Mouse (Mus musculus) erythroblast, embryonic 14.5 days (primary cell): ENCODE results near the gene Ctnnb1.

Source experiments
- GATA1 ChIP-seq: IDR thresholded peaks from 2 replicates; pipeline ENCODE4 v1.6.1; 2012; ENCODE audit warnings: low read length, inconsistent platforms, mixed read lengths
- TAL1 ChIP-seq: IDR thresholded peaks from 3 replicates; pipeline ENCODE4 v1.6.1; 2012; ENCODE audit warnings: low read length, inconsistent platforms, mixed read lengths

- TF ChIP-seq GATA1 (no peak), TAL1 (no peak)
Measured at GRCm38 (mm10) chr9:120976158-120976557, 47.1 kb downstream of the Ctnnb1 start.
